Mouse (Mus musculus): ENCODE measurements around the gene Uqcc1. TPM values are rescaled to one million over a fixed set of nuclear protein-coding genes. Genes with fewer than 3 reads are reported as not detected.

The Uqcc1 gene
- polyA plus RNA-seq, 1 experiment from 2014 or later = 31.7 TPM

DNA sequence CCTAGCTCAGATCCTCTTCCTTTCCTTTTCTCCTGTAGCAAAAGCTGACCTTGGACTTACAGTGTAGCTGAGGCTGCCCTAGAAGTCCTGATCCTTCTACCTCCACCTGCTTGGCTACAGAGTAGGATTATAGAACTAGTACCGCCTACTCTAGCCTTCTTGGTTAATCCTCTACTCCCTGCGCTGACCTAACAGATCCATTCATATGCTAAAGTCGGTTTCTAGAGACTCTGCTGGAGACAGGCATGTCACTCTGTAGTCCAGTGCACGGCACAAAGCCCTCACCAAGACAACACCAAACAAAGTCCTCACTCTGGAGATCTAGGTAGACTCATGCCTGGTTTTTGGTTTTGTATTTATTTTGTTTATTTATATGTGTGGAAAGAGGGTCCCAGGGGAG, 16.4 kb upstream of the Uqcc1 start:
- Histone ChIP-seq H3K4me3 (ENCODE audit: low read depth, low read length) (no peak overlapping the region), H3K9ac (replicated peaks) (no peak overlapping the region), H3K27ac (ENCODE audit: low read depth) (no peak overlapping the region), H3K9me3 (ENCODE audit: low read length) (no peaks in the 10 kb centered on the region), H3K36me3 (replicated peaks; ENCODE audit: insufficient read depth, low read length) (no peaks in the 10 kb centered on the region), H3K27me3 (ENCODE audit: insufficient read depth, low read length) (no peaks in the 10 kb centered on the region), H3K4me1 (ENCODE audit: insufficient read depth) (peaks cover 5% of the 10 kb centered on the region; the same call in 1 of the 2 replicates), H3K4me2 (ENCODE audit: low read depth, low read length) (no peak overlapping the region)
- TF ChIP-seq EP300 (IDR thresholded peaks at IDR 0.05; ENCODE audit: low read depth) = no peak
- no peak for TF ChIP-seq CTCF (IDR thresholded peaks at IDR 0.05; ENCODE audit: low read depth)
- 50% methylated on average over 4 of the region's 4 CpGs for WGBS (ENCODE audit: insufficient replicate concordance)
- DNase-seq (no peak), ATAC-seq (no peak)

DNA sequence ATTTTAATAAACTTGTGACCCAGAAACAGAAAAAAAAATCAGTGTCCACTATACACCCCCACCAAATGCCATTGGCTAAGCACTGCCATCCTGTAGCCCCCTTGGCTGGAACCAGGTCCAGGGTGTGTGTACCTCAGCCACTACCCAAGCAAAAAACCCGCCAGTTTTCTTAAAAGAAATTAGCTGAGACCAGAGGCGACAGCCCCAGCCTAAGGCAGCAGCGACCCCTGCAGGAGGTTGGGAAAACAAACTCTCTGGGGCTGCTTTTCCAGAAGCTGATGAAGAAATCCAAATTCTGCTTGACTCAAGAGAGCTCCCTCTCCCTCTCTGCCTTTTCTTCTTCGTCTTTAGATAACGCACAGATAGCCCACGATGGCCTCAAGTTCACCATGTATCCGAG, 16.0 kb upstream of the Uqcc1 start:
- ATAC-seq = peak; percentile 15; the same call in 1 of the 2 replicates
- WGBS (ENCODE audit: insufficient replicate concordance) = 1% methylated on average over 7 of the region's 7 CpGs
- TF ChIP-seq CTCF (IDR thresholded peaks at IDR 0.05; ENCODE audit: low read depth) = peak; percentile 89
- no peak for TF ChIP-seq EP300 (IDR thresholded peaks at IDR 0.05; ENCODE audit: low read depth)

DNA sequence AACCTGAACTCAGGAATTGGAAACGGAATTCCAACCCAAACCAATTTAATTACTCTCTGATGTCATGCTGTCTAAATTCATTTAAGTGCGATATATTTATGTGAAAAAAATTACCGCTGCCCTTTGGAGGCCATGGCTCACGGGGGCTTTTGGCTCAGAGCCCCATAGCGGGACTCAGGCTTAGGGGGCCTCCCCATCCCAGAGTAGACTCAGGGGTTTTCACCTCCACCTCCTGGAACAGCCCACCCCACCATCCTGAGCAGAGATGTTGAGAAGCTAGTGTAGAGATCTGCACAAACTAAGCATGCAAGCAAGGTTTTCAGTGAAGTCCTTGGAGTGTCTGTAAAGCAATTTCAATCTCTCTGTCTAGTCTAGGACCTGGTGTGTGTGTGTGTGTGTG, 15.5 kb upstream of the Uqcc1 start:
- WGBS (ENCODE audit: insufficient replicate concordance) = 79% methylated on average over 5 of the region's 5 CpGs
- H3K4me1 ChIP-seq (ENCODE audit: insufficient read depth) = peaks cover 5% of the 10 kb centered on the region; the same call in 1 of the 2 replicates

More for the DNA sequence above, 16.0 kb upstream of the Uqcc1 start:
- Histone ChIP-seq H3K9me3 (ENCODE audit: low read length) (no peaks in the 10 kb centered on the region), H3K36me3 (replicated peaks; ENCODE audit: insufficient read depth, low read length) (no peaks in the 10 kb centered on the region), H3K27ac (ENCODE audit: low read depth) (no peak overlapping the region), H3K27me3 (ENCODE audit: insufficient read depth, low read length) (no peaks in the 10 kb centered on the region), H3K4me3 (ENCODE audit: low read depth, low read length) (no peak overlapping the region), H3K4me1 (ENCODE audit: insufficient read depth) (peaks cover 5% of the 10 kb centered on the region; the same call in 1 of the 2 replicates), H3K9ac (replicated peaks) (no peak overlapping the region), H3K4me2 (ENCODE audit: low read depth, low read length) (no peak overlapping the region)
- peak; percentile 86 for DNase-seq

DNA sequence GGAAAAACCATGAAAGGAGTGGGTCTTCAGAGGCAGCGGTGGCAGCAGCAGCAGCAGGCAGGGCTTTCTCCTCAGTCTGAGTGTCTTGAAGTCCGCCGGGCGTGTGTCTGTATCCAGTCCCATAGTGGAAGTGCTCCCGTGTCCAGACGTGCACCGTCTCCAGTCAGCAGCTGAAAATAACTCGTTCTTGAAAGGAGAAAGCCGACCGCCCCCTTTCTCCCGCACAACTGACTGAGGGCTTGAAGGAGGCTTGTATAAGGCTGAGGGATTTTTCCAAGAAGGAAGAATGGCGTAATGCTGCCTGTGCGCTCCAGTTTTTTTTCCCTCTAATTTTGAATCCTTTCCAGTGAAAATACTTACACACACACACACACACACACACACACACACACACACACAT, 15.0 kb upstream of the Uqcc1 start, which contains the start of gene Gdf5:
Gene Gdf5 (minus strand): TSS at position 244 of the 400 bp plus-strand sequence.
- TF ChIP-seq EP300 (IDR thresholded peaks at IDR 0.05; ENCODE audit: low read depth) (no peak), CTCF (IDR thresholded peaks at IDR 0.05; ENCODE audit: low read depth) (no peak)
- ATAC-seq = no peak

More for the DNA sequence above, 15.5 kb upstream of the Uqcc1 start:
- no peak for TF ChIP-seq CTCF (IDR thresholded peaks at IDR 0.05; ENCODE audit: low read depth)
- no peak for TF ChIP-seq EP300 (IDR thresholded peaks at IDR 0.05; ENCODE audit: low read depth)
- Histone ChIP-seq H3K9ac (replicated peaks) (no peak overlapping the region), H3K27me3 (ENCODE audit: insufficient read depth, low read length) (no peaks in the 10 kb centered on the region), H3K36me3 (replicated peaks; ENCODE audit: insufficient read depth, low read length) (no peaks in the 10 kb centered on the region), H3K27ac (ENCODE audit: low read depth) (no peak overlapping the region), H3K9me3 (ENCODE audit: low read length) (no peaks in the 10 kb centered on the region), H3K4me3 (ENCODE audit: low read depth, low read length) (no peak overlapping the region), H3K4me2 (ENCODE audit: low read depth, low read length) (no peak overlapping the region)
- ATAC-seq (no peak), DNase-seq (no peak)

DNA sequence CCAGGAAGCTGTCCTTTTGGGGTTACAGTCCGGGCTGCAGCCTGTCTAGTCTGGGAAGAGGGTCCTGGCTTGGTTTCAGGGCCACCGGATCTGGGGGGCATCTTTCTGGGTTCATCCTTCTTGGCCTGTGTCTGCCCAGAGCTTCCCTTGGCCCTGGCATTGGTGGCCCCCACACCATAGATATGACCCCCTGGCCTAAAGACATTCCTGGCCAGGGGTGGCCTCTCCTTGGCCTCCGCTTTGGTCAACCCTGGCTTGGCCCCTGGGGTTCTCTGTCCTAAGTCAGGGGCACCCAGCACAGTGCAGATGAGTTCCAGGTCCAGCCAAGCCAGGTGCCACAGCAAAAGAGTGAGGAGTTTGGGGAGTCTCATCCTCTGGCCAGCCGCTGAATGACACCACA, 14.6 kb upstream of the Uqcc1 start:
- Histone ChIP-seq H3K4me1 (ENCODE audit: insufficient read depth) (peaks cover 5% of the 10 kb centered on the region; the same call in 1 of the 2 replicates), H3K9me3 (ENCODE audit: low read length) (no peaks in the 10 kb centered on the region), H3K27ac (ENCODE audit: low read depth) (no peak overlapping the region), H3K4me3 (ENCODE audit: low read depth, low read length) (no peak overlapping the region), H3K36me3 (replicated peaks; ENCODE audit: insufficient read depth, low read length) (no peaks in the 10 kb centered on the region), H3K27me3 (ENCODE audit: insufficient read depth, low read length) (no peaks in the 10 kb centered on the region), H3K9ac (replicated peaks) (no peak overlapping the region), H3K4me2 (ENCODE audit: low read depth, low read length) (no peak overlapping the region)
- DNase-seq (no peak), ATAC-seq (no peak)
- TF ChIP-seq CTCF (IDR thresholded peaks at IDR 0.05; ENCODE audit: low read depth) (no peak), EP300 (IDR thresholded peaks at IDR 0.05; ENCODE audit: low read depth) (no peak)
- WGBS (ENCODE audit: insufficient replicate concordance) = 89% methylated on average over 4 of the region's 4 CpGs

More for the DNA sequence above, 15.0 kb upstream of the Uqcc1 start, which contains the start of gene Gdf5:
- WGBS (ENCODE audit: insufficient replicate concordance) = 76% methylated on average over 13 of the region's 13 CpGs
- no peaks in the 10 kb centered on the region for H3K36me3 ChIP-seq (replicated peaks; ENCODE audit: insufficient read depth, low read length)
- no peaks in the 10 kb centered on the region for H3K9me3 ChIP-seq (ENCODE audit: low read length)
- no peak within 1 kb of the TSS for H3K27ac ChIP-seq (ENCODE audit: low read depth)
- no peaks in the 10 kb centered on the region for H3K27me3 ChIP-seq (ENCODE audit: insufficient read depth, low read length)
- no peak within 1 kb of the TSS for H3K4me3 ChIP-seq (ENCODE audit: low read depth, low read length)
- no peak within 1 kb of the TSS for H3K4me2 ChIP-seq (ENCODE audit: low read depth, low read length)
- no peak within 1 kb of the TSS for H3K9ac ChIP-seq (replicated peaks)
- peaks cover 5% of the 10 kb centered on the region; the same call in 1 of the 2 replicates for H3K4me1 ChIP-seq (ENCODE audit: insufficient read depth)
- DNase-seq = no peak

DNA sequence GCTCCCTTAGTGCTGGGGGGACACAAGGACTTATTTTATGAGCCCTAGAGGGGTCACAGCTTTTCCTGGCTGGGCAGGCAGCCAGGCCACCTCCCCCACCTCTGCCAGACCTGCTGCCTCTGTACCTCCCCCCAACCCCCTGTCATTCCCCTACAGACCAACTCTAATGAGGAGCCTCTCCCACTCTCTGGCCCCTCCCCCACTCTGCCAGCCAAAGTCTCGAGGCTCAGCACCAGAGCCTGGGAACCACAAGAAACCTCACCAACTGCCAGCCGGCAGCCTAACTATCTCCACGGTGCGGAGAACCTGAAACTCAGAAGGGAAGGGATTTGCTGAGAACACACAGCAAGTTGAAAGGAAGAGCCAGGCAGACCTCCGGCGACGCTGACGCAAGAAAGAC, 13.4 kb upstream of the Uqcc1 start:
- peaks cover 5% of the 10 kb centered on the region; the same call in 1 of the 2 replicates for H3K4me1 ChIP-seq (ENCODE audit: insufficient read depth)
- H3K27ac ChIP-seq (ENCODE audit: low read depth) = no peak overlapping the region
- H3K4me2 ChIP-seq (ENCODE audit: low read depth, low read length) = peak overlapping the region; percentile 18; the same call in 1 of the 2 replicates
- WGBS (ENCODE audit: insufficient replicate concordance) = 12% methylated on average over 8 of the region's 8 CpGs
- H3K27me3 ChIP-seq (ENCODE audit: insufficient read depth, low read length) = no peaks in the 10 kb centered on the region
- no peak overlapping the region for H3K9ac ChIP-seq (replicated peaks)
- no peak for TF ChIP-seq EP300 (IDR thresholded peaks at IDR 0.05; ENCODE audit: low read depth)
- TF ChIP-seq CTCF (IDR thresholded peaks at IDR 0.05; ENCODE audit: low read depth) = no peak
- no peaks in the 10 kb centered on the region for H3K36me3 ChIP-seq (replicated peaks; ENCODE audit: insufficient read depth, low read length)
- no peak for ATAC-seq
- H3K9me3 ChIP-seq (ENCODE audit: low read length) = no peaks in the 10 kb centered on the region
- DNase-seq = no peak
- H3K4me3 ChIP-seq (ENCODE audit: low read depth, low read length) = no peak overlapping the region

Measured in liver, postnatal 0 days (tissue).